Mouse (Mus musculus) limb, embryonic 14.5 days (tissue): ENCODE measurements around the gene Egln3. TPM values are rescaled to one million over a fixed set of nuclear protein-coding genes. Genes with fewer than 3 reads are reported as not detected.
A peak's percentile ranks its signal among the peaks of the same experiment; 100 is the strongest.

Experiments
- ATAC-seq: fragments of 200-750 bp; cut with Nextera tagmentation; 2 replicates; pipeline ENCODE4 v1.8.0; 2017; ENCODE audit warnings: low read depth, moderate number of reproducible peaks, moderate TSS enrichment; ENCODE audit not compliant: low FRiP score
- DNase-seq: peaks from one replicate; pipeline ENCODE4 v3.0.0-alpha.2; 2015; ENCODE audit warnings: low spot score
- H3K27ac ChIP-seq: fragments of 300-500 bp; sonication (generic); replicated peaks from 2 replicates; pipeline ENCODE4 v1.5.1; 2014; ENCODE audit warnings: low read depth, mild to moderate bottlenecking, low read length, moderate library complexity, mixed read lengths
- H3K27me3 ChIP-seq: fragments of 300-500 bp; sonication (generic); 2 replicates; pipeline ENCODE4 v1.6.1; 2014; ENCODE audit warnings: low read length, mixed read lengths; ENCODE audit not compliant: control insufficient read depth, insufficient read depth
- H3K36me3 ChIP-seq: fragments of 300-500 bp; sonication (generic); 2 replicates; pipeline ENCODE4 v1.6.1; 2014; ENCODE audit warnings: mild to moderate bottlenecking, low read length, moderate library complexity, mixed read lengths; ENCODE audit not compliant: control insufficient read depth, insufficient read depth
- H3K4me1 ChIP-seq: fragments of 300-500 bp; sonication (generic); 2 replicates; pipeline ENCODE4 v1.6.1; 2014; ENCODE audit warnings: antibody characterized with exemption, low read length, mixed read lengths; ENCODE audit not compliant: control insufficient read depth, insufficient read depth
- H3K4me2 ChIP-seq: fragments of 300-500 bp; sonication (generic); replicated peaks from 2 replicates; pipeline ENCODE4 v1.6.1; 2014; ENCODE audit warnings: low read depth, mild to moderate bottlenecking, low read length, moderate library complexity; ENCODE audit not compliant: severe bottlenecking
- H3K4me3 ChIP-seq: fragments of 300-500 bp; sonication (generic); replicated peaks from 2 replicates; pipeline ENCODE4 v1.5.1; 2014; ENCODE audit warnings: low read length
- H3K9ac ChIP-seq: fragments of 300-500 bp; sonication (generic); 2 replicates; pipeline ENCODE4 v1.6.1; 2014; ENCODE audit warnings: mild to moderate bottlenecking, low read depth, low read length, moderate library complexity; ENCODE audit not compliant: severe bottlenecking
- H3K9me3 ChIP-seq: fragments of 300-500 bp; sonication (generic); 2 replicates; pipeline ENCODE4 v1.6.1; 2016; ENCODE audit warnings: low read length; ENCODE audit not compliant: control insufficient read depth
- POLR2A ChIP-seq: fragments of 200-500 bp; IDR thresholded peaks from 2 replicates; pipeline ENCODE4 v1.8.0; 2012; ENCODE audit warnings: inconsistent platforms, mild to moderate bottlenecking, moderate library complexity, borderline replicate concordance; ENCODE audit not compliant: insufficient read depth, insufficient read length; ENCODE audit errors: extremely low read depth
- WGBS: fragments of 180-500 bp; shearing (Covaris S2); extraction: QIAGEN DNeasy Blood & Tissue Kit; methylation state at CpG from one replicate; pipeline ENCODE4 v1.1.7; 2014; 5-methylcytosine and 5-hydroxymethylcytosine counted together
- polyA plus RNA-seq, 2 experiments: library from polyadenylated mRNA; depleted of rRNA in 1 of 2; stranded (reverse) in 1 of 2; unstranded in 1 of 2; fragments of >200 nt; fragmentation: Nextera tagmentation in 1 of 2; extraction: Ambion mirVana in 1 of 2; gene quantifications; 2 replicates each; pipeline versions ENCODE4 v1.2.1 to v1.2.3; 2012 to 2014

Gene Egln3
- polyA plus RNA-seq, 2 experiments: 7.1 to 7.7 TPM

- DNase-seq (no peak), ATAC-seq (no peak)
- no peaks in the 10 kb centered on the region for H3K36me3 ChIP-seq
- H3K4me1 ChIP-seq: peaks cover 37% of the 10 kb centered on the region
- no peaks in the 10 kb centered on the region for H3K27me3 ChIP-seq
- no peak for TF ChIP-seq POLR2A
- no peak overlapping the region for H3K27ac ChIP-seq
- peak overlapping the region; percentile 26; the same call in 1 of the 2 replicates for H3K9ac ChIP-seq
- peak overlapping the region; percentile 23 for H3K4me3 ChIP-seq
- peak overlapping the region; percentile 59 for H3K4me2 ChIP-seq
- H3K9me3 ChIP-seq: no peaks in the 10 kb centered on the region
- WGBS: 6% methylated on average over 5 of the region's 5 CpGs
Measured at GRCm38 (mm10) chr12:54192305-54192661, 11.4 kb downstream of the Egln3 start.

- Histone ChIP-seq H3K27me3 (no peaks in the 10 kb centered on the region), H3K9me3 (no peaks in the 10 kb centered on the region), H3K36me3 (no peaks in the 10 kb centered on the region), H3K4me1 (peaks cover 39% of the 10 kb centered on the region), H3K4me3 (peak overlapping the region; percentile 23), H3K9ac (peak overlapping the region; percentile 26; the same call in 1 of the 2 replicates), H3K27ac (peak overlapping the region; percentile 22; the same call in 1 of the 2 replicates), H3K4me2 (peak overlapping the region; percentile 59)
- no peak for TF ChIP-seq POLR2A
- 3% methylated on average over 19 of the region's 19 CpGs for WGBS
- ATAC-seq: peak; percentile 92
- peak; percentile 94 for DNase-seq
Measured at GRCm38 (mm10) chr12:54191608-54192304, 11.9 kb downstream of the Egln3 start.

- Histone ChIP-seq H3K27ac (no peak overlapping the region), H3K36me3 (no peaks in the 10 kb centered on the region), H3K4me3 (no peak overlapping the region), H3K4me2 (peak overlapping the region; percentile 59; the same call in 1 of the 2 replicates), H3K4me1 (peaks cover 40% of the 10 kb centered on the region), H3K9me3 (no peaks in the 10 kb centered on the region), H3K9ac (no peak overlapping the region), H3K27me3 (no peaks in the 10 kb centered on the region)
- TF ChIP-seq POLR2A: no peak
- no peak for ATAC-seq
- 33% methylated on average over 9 of the region's 9 CpGs for WGBS
- no peak for DNase-seq
Measured at GRCm38 (mm10) chr12:54191181-54191580, 12.5 kb downstream of the Egln3 start.

GRCm38 (mm10) chr12:54187812-54188600 lies 15.7 kb downstream of the Egln3 start:
- H3K4me1 ChIP-seq: peaks cover 37% of the 10 kb centered on the region
- no peaks in the 10 kb centered on the region for H3K9me3 ChIP-seq
- no peaks in the 10 kb centered on the region for H3K27me3 ChIP-seq
- no peak overlapping the region for H3K9ac ChIP-seq
- no peaks in the 10 kb centered on the region for H3K36me3 ChIP-seq
- H3K27ac ChIP-seq: no peak overlapping the region; the same call in 1 of the 2 replicates
- H3K4me3 ChIP-seq: no peak overlapping the region
- 52% methylated on average over 17 of the region's 17 CpGs for WGBS
- no peak overlapping the region for H3K4me2 ChIP-seq
- ATAC-seq: no peak
- DNase-seq: no peak
- no peak for TF ChIP-seq POLR2A

- Histone ChIP-seq H3K27ac (peak overlapping the region; percentile 26; the same call in 1 of the 2 replicates), H3K9ac (no peak overlapping the region), H3K4me2 (no peak overlapping the region), H3K4me3 (no peak overlapping the region), H3K9me3 (no peaks in the 10 kb centered on the region), H3K27me3 (no peaks in the 10 kb centered on the region), H3K36me3 (no peaks in the 10 kb centered on the region), H3K4me1 (peaks cover 31% of the 10 kb centered on the region)
- no peak for TF ChIP-seq POLR2A
- no peak for DNase-seq
- no peak for ATAC-seq
- WGBS: 40% methylated on average over 14 of the region's 14 CpGs
Measured at GRCm38 (mm10) chr12:54186926-54187623, 16.6 kb downstream of the Egln3 start.
